ENCODE assay signal across 11 mouse cellular contexts in the genomic region with DNA sequence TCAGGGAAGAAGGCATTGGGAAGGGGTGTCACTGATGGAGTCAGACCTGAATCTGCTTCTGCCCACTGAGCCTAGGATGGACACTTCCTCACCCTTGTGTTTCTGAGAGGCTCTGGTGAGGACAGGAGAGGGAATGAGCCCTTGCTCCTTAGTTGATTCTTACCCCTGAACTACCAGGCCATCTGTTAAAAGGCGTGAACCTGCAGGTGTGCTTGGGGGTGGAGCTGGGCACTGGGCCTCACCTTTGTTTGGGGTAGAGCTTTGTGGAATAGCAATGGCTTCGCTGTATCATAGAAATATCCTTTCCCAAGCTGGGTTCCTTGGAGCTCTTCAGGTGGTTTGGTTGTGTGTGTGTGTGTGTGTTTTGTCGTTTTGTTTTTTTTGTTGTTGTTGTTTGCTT. TPM values are rescaled to one million over a fixed set of nuclear protein-coding genes. Genes with fewer than 3 reads are reported as not detected.
DNase-seq lines count a peak whose midpoint lies in the region; ATAC-seq and TF ChIP-seq lines count a peak whose summit lies in the region.
"Had no signal": no experiment of that assay in that cellular context is flagged by ENCODE, and none has a peak within 500 bp of the region (broad histone marks: within the 10 kb centered on the region; RNA-seq: fewer than 3 reads in every experiment).

No protein-coding gene starts in this region.

- H3K4me2 ChIP-seq in lung, embryonic 14.5 days = peak overlapping the region; percentile 85
- H3K4me2 ChIP-seq in embryonic facial prominence, embryonic 15.5 days (replicated peaks) = peak overlapping the region; percentile 94
- H3K4me2 ChIP-seq in intestine, postnatal 0 days (replicated peaks; ENCODE audit: low read depth) = peak overlapping the region; percentile 89
- peak overlapping the region; percentile 72 for H3K4me2 ChIP-seq in neural tube, embryonic 12.5 days (replicated peaks)

- peaks cover 22% of the 10 kb centered on the region for H3K36me3 ChIP-seq in lung, embryonic 14.5 days (ENCODE audit: insufficient read depth)
- peaks cover 13% of the 10 kb centered on the region; the same call in 1 of the 2 replicates for H3K36me3 ChIP-seq in embryonic facial prominence, embryonic 15.5 days
- peaks cover 16% of the 10 kb centered on the region for H3K36me3 ChIP-seq in intestine, postnatal 0 days (ENCODE audit: control insufficient read depth, insufficient read depth)
- peaks cover 8% of the 10 kb centered on the region for H3K36me3 ChIP-seq in neural tube, embryonic 12.5 days

- no peak for DNase-seq in lung, embryonic 14.5 days
- no peak for DNase-seq in lung, postnatal 36 days
- no peak for DNase-seq in adrenal gland, adult 2 months
- DNase-seq in thymus, postnatal 0 days (ENCODE audit: low spot score) = no peak
- DNase-seq in kidney, postnatal 14 days = no peak
- DNase-seq: cerebellum, adult 18-20 months; lung, adult 18-20 months; right cerebral cortex, postnatal 4 days had no signal

- TF ChIP-seq CTCF in lung, embryonic 14.5 days (IDR thresholded peaks at IDR 0.05; ENCODE audit: low read depth) = no peak
- TF ChIP-seq CTCF in intestine, postnatal 0 days (IDR thresholded peaks at IDR 0.05; ENCODE audit: low read depth) = no peak

- WGBS in lung, embryonic 14.5 days = 74% methylated on average over 3 of the region's 3 CpGs
- WGBS in embryonic facial prominence, embryonic 15.5 days = 81% methylated on average over 3 of the region's 3 CpGs
- 54% methylated on average over 3 of the region's 3 CpGs for WGBS in intestine, postnatal 0 days
- WGBS in neural tube, embryonic 12.5 days = 82% methylated on average over 3 of the region's 3 CpGs

- no peak overlapping the region for H3K27ac ChIP-seq in lung, embryonic 14.5 days (ENCODE audit: low read depth)
- H3K27ac ChIP-seq in embryonic facial prominence, embryonic 15.5 days (replicated peaks) = no peak overlapping the region
- H3K27ac ChIP-seq in intestine, postnatal 0 days (ENCODE audit: low read depth, low read length) = no peak overlapping the region
- H3K27ac ChIP-seq in neural tube, embryonic 12.5 days = no peak overlapping the region

- 0 out of 2 replicates have a peak, but pooled peaks cover 7% of the 10 kb centered on the region for H3K4me1 ChIP-seq in lung, embryonic 14.5 days (ENCODE audit: insufficient read depth)
- peaks cover 15% of the 10 kb centered on the region for H3K4me1 ChIP-seq in embryonic facial prominence, embryonic 15.5 days
- no peaks in the 10 kb centered on the region for H3K4me1 ChIP-seq in intestine, postnatal 0 days (replicated peaks; ENCODE audit: control insufficient read depth, insufficient read depth, low read length)
- H3K4me1 ChIP-seq in neural tube, embryonic 12.5 days = peaks cover 12% of the 10 kb centered on the region

- H3K9ac ChIP-seq in lung, embryonic 14.5 days = peak overlapping the region; percentile 76
- peak overlapping the region; percentile 53; the same call in 1 of the 2 replicates for H3K9ac ChIP-seq in embryonic facial prominence, embryonic 15.5 days
- peak overlapping the region; percentile 64; the same call in 1 of the 2 replicates for H3K9ac ChIP-seq in intestine, postnatal 0 days (ENCODE audit: low read depth, low read length)
- no peak overlapping the region for H3K9ac ChIP-seq in neural tube, embryonic 12.5 days

- no peak for ATAC-seq in lung, embryonic 14.5 days (ENCODE audit: insufficient read depth)
- no peak for ATAC-seq in embryonic facial prominence, embryonic 15.5 days (ENCODE audit: insufficient number of reproducible peaks, low FRiP score, low TSS enrichment, low read depth)
- no peak for ATAC-seq in intestine, postnatal 0 days
- no peak for ATAC-seq in neural tube, embryonic 12.5 days (ENCODE audit: low FRiP score, low read depth)

- H3K9me3 ChIP-seq in lung, embryonic 14.5 days (ENCODE audit: low read depth, low read length) = no peaks in the 10 kb centered on the region
- no peaks in the 10 kb centered on the region for H3K9me3 ChIP-seq in embryonic facial prominence, embryonic 15.5 days (replicated peaks)
- no peaks in the 10 kb centered on the region for H3K9me3 ChIP-seq in intestine, postnatal 0 days (ENCODE audit: control insufficient read depth)
- H3K9me3 ChIP-seq in neural tube, embryonic 12.5 days = no peaks in the 10 kb centered on the region

- H3K27me3 ChIP-seq in lung, embryonic 14.5 days (ENCODE audit: insufficient read depth, low read length) = no peaks in the 10 kb centered on the region
- H3K27me3 ChIP-seq in embryonic facial prominence, embryonic 15.5 days = no peaks in the 10 kb centered on the region
- no peaks in the 10 kb centered on the region for H3K27me3 ChIP-seq in intestine, postnatal 0 days (replicated peaks; ENCODE audit: control insufficient read depth, insufficient read depth, low read length)
- no peaks in the 10 kb centered on the region for H3K27me3 ChIP-seq in neural tube, embryonic 12.5 days (replicated peaks)

- peak overlapping the region; percentile 73 for H3K4me3 ChIP-seq in lung, embryonic 14.5 days (ENCODE audit: low read depth, low read length)
- peak overlapping the region; percentile 70 for H3K4me3 ChIP-seq in embryonic facial prominence, embryonic 15.5 days (replicated peaks)
- H3K4me3 ChIP-seq in intestine, postnatal 0 days (ENCODE audit: low read depth, low read length) = peak overlapping the region; percentile 62
- H3K4me3 ChIP-seq in neural tube, embryonic 12.5 days = no peak overlapping the region

RNA-seq across cellular contexts. Expression of a gene that starts 1.2 kb away (rescaled TPM):
- polyA plus RNA-seq in lung, embryonic 14.5 days (2014; fragmentation: Nextera tagmentation; extraction: Ambion mirVana) = 27.1 and 29.5 TPM in 2 replicates
- polyA plus RNA-seq in embryonic facial prominence, embryonic 15.5 days (2015; fragmentation: Nextera tagmentation; extraction: Ambion mirVana) = 22.4 and 32.8 TPM in 2 replicates
- polyA plus RNA-seq in intestine, postnatal 0 days (2015; fragmentation: Nextera tagmentation; extraction: Ambion mirVana) = 11.5 and 12.3 TPM in 2 replicates
- 17.1 and 17.5 TPM in 2 replicates for polyA plus RNA-seq in neural tube, embryonic 12.5 days (2016; fragmentation: Nextera tagmentation; extraction: Ambion mirVana)
- 1 to 10 TPM; 3.4 to 5.4 TPM for total RNA-seq in adrenal gland, adult 2 months (2021)
- 5.4 and 7.1 TPM in 2 replicates for polyA plus RNA-seq in adrenal gland, adult 2 months (2012; rRNA removed)
- polyA plus RNA-seq in thymus, postnatal 0 days (2015; fragmentation: Nextera tagmentation; extraction: Ambion mirVana) = 35.6 and 37.2 TPM in 2 replicates

RNA-seq across cellular contexts. Expression of a gene that starts 33.6 kb away (rescaled TPM):
- polyA plus RNA-seq in lung, embryonic 14.5 days (2014; fragmentation: Nextera tagmentation; extraction: Ambion mirVana) = 104 and 110 TPM in 2 replicates
- 107 and 109 TPM in 2 replicates for polyA plus RNA-seq in embryonic facial prominence, embryonic 15.5 days (2015; fragmentation: Nextera tagmentation; extraction: Ambion mirVana)
- polyA plus RNA-seq in intestine, postnatal 0 days (2015; fragmentation: Nextera tagmentation; extraction: Ambion mirVana) = 81.2 and 82.9 TPM in 2 replicates
- polyA plus RNA-seq in neural tube, embryonic 12.5 days (2016; fragmentation: Nextera tagmentation; extraction: Ambion mirVana) = 94.8 and 99.5 TPM in 2 replicates
- total RNA-seq in adrenal gland, adult 2 months (2021) = 1,000 to 10,000 TPM; 1,496 to 1,691 TPM
- 1,137 and 1,435 TPM in 2 replicates for polyA plus RNA-seq in adrenal gland, adult 2 months (2012; rRNA removed)
- polyA plus RNA-seq in thymus, postnatal 0 days (2015; fragmentation: Nextera tagmentation; extraction: Ambion mirVana) = 80.1 and 93.8 TPM in 2 replicates

RNA-seq across cellular contexts. Expression of a gene that starts 59.6 kb away (rescaled TPM):
- 0.08 and 0.09 TPM in 2 replicates for polyA plus RNA-seq in lung, embryonic 14.5 days (2014; fragmentation: Nextera tagmentation; extraction: Ambion mirVana)
- polyA plus RNA-seq in embryonic facial prominence, embryonic 15.5 days (2015; fragmentation: Nextera tagmentation; extraction: Ambion mirVana) = 0.07 and 0.28 TPM in 2 replicates
- polyA plus RNA-seq in intestine, postnatal 0 days (2015; fragmentation: Nextera tagmentation; extraction: Ambion mirVana) = 0.08 and 0.09 TPM in 2 replicates
- polyA plus RNA-seq in neural tube, embryonic 12.5 days (2016; fragmentation: Nextera tagmentation; extraction: Ambion mirVana) = 0.05 TPM in 1 of 2 replicates, not detected in the other
- total RNA-seq in adrenal gland, adult 2 months (2021) = 1 to 10 TPM in 1 of 2 experiments, under 1 TPM in 1; 0.84 to 1.4 TPM
- polyA plus RNA-seq in adrenal gland, adult 2 months (2012; rRNA removed) = 2.5 and 2.7 TPM in 2 replicates
- 0.12 and 0.30 TPM in 2 replicates for polyA plus RNA-seq in thymus, postnatal 0 days (2015; fragmentation: Nextera tagmentation; extraction: Ambion mirVana)

Comparison
In these comparisons a context has a peak if more than half of its experiments do, and no peak if none do; other contexts are left out.
1. RNA of a gene that starts 33.6 kb away (polyA plus RNA-seq): 1,137 to 1,435 TPM in adrenal gland, adult 2 months; 104 to 110 TPM in lung, embryonic 14.5 days, 107 to 109 TPM in embryonic facial prominence, embryonic 15.5 days, 94.8 to 99.5 TPM in neural tube, embryonic 12.5 days, 81.2 to 82.9 TPM in intestine, postnatal 0 days and 80.1 to 93.8 TPM in thymus, postnatal 0 days; every median in the first group is over 10 times any median in the second.
2. Peak in every context shown above with its lines, with median percentiles within 50 percentile points of each other: H3K4me2 ChIP-seq.